Mouse (Mus musculus) neural tube, embryonic 12.5 days (tissue): ENCODE results near the gene Actr5. TPM values are rescaled to one million over a fixed set of nuclear protein-coding genes. Genes with fewer than 3 reads are reported as not detected.

ENCODE experiments used
- ATAC-seq: fragments of 200-750 bp; cut with Nextera tagmentation; 2 replicates; pipeline ENCODE4 v1.8.0; 2017; ENCODE audit warnings: low read depth, mild to moderate bottlenecking, moderate TSS enrichment, moderate library complexity; ENCODE audit not compliant: low FRiP score
- H3K27ac ChIP-seq: fragments of 300-500 bp; sonication (generic); 2 replicates; pipeline ENCODE4 v1.5.1; 2016
- H3K27me3 ChIP-seq: fragments of 300-500 bp; sonication (generic); replicated peaks from 2 replicates; pipeline ENCODE4 v1.6.1; 2016; ENCODE audit warnings: mild to moderate bottlenecking
- H3K36me3 ChIP-seq: fragments of 300-500 bp; sonication (generic); 2 replicates; pipeline ENCODE4 v1.6.1; 2016; ENCODE audit warnings: mild to moderate bottlenecking
- H3K4me1 ChIP-seq: fragments of 300-500 bp; sonication (generic); 2 replicates; pipeline ENCODE4 v1.6.1; 2016
- H3K4me2 ChIP-seq: fragments of 300-500 bp; sonication (generic); replicated peaks from 2 replicates; pipeline ENCODE4 v1.6.1; 2016; ENCODE audit warnings: mild to moderate bottlenecking
- H3K4me3 ChIP-seq: fragments of 300-500 bp; sonication (generic); 2 replicates; pipeline ENCODE4 v1.5.1; 2016
- H3K9ac ChIP-seq: fragments of 300-500 bp; sonication (generic); 2 replicates; pipeline ENCODE4 v1.6.1; 2016; ENCODE audit warnings: mild to moderate bottlenecking
- H3K9me3 ChIP-seq: fragments of 300-500 bp; sonication (generic); 2 replicates; pipeline ENCODE4 v1.6.1; 2016; ENCODE audit warnings: mild to moderate bottlenecking
- WGBS: fragments of 180-500 bp; shearing (Covaris S2); methylation state at CpG from one replicate; pipeline ENCODE4 v1.1.7; 2016; 5-methylcytosine and 5-hydroxymethylcytosine counted together
- polyA plus RNA-seq: library from polyadenylated mRNA; unstranded; fragments of >200 nt; fragmentation: Nextera tagmentation; extraction: Ambion mirVana; gene quantifications from 2 replicates; pipeline ENCODE4 v1.2.1, GENCODE M21; 2016

Actr5 gene
- polyA plus RNA-seq, 1 experiment from 2014 or later: 20.3 TPM

DNA sequence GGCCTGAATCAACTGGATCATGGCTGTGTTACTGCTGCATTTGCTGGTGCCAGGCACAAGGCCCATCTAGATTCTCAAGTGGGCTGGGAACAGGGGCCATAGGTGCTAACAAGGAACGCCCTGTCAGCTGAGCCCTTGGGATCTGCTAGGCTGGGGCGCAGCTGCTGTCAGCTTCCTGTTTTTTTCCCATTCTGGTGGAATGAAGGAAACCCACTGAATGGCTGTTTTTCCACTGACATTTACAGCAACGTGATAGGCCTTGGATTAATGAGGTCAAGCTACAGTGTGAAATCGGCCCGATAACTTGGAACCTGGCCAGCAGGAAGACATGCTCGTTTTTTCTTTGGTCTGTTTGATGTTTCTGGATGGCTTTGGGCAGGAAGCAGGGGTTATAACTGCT, 48.1 kb downstream of the Actr5 start:
- Histone ChIP-seq H3K36me3 (no peaks in the 10 kb centered on the region), H3K9me3 (no peaks in the 10 kb centered on the region), H3K27ac (no peak overlapping the region), H3K4me2 (no peak overlapping the region), H3K9ac (no peak overlapping the region), H3K4me3 (no peak overlapping the region), H3K4me1 (peaks cover 21% of the 10 kb centered on the region), H3K27me3 (peaks cover 20% of the 10 kb centered on the region)
- WGBS: 11% methylated on average over 6 of the region's 6 CpGs
- peak; percentile 39; the same call in 1 of the 2 replicates for ATAC-seq

DNA sequence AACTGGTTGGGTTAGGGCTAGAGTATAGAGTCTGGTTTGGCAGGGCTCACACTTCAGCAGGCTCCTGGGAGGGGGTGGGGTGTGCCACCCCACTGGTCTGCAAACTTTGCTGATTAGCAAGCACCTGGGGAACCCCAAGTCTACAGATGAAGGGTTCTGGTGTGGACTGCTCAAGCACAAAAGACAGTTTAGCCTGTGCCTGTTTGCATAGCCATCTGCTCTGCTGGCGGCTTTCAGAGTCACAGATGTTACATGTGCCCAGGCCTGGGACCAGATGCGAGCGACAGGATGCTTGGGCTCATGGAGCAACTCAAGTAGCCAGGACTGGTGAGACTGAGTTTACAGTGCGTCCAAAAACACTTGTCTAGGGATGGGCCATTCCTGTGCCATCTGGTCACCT, 48.8 kb downstream of the Actr5 start:
- WGBS: 57% methylated on average over 4 of the region's 4 CpGs
- peaks cover 14% of the 10 kb centered on the region for H3K27me3 ChIP-seq
- H3K27ac ChIP-seq: no peak overlapping the region
- no peaks in the 10 kb centered on the region for H3K9me3 ChIP-seq
- no peak overlapping the region for H3K4me2 ChIP-seq
- peaks cover 15% of the 10 kb centered on the region for H3K4me1 ChIP-seq
- peak; percentile 32; the same call in 1 of the 2 replicates for ATAC-seq
- no peak overlapping the region for H3K4me3 ChIP-seq
- H3K36me3 ChIP-seq: no peaks in the 10 kb centered on the region
- no peak overlapping the region for H3K9ac ChIP-seq

DNA sequence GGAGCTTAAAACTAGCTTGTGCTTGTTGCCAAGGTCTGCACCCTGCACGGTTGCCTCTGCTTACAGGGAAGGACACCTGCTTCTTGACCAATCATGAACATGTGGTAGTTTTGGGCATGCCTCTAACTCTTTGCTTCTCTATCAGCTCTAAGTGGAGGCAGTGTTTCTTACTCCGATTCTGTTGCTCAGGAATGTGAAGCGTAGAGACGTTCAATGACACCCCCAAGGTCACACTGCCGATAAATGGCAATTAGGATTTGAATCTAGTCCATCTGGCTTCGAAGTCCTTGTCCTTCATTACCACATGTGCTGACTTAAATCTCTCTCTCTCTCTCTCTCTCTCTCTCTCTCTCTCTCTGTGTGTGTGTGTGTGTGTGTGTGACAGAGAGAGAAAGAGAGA, 49.4 kb downstream of the Actr5 start:
- no peak for ATAC-seq
- H3K36me3 ChIP-seq: no peaks in the 10 kb centered on the region
- H3K9me3 ChIP-seq: no peaks in the 10 kb centered on the region
- H3K4me2 ChIP-seq: no peak overlapping the region
- H3K27ac ChIP-seq: no peak overlapping the region
- H3K4me3 ChIP-seq: no peak overlapping the region
- H3K4me1 ChIP-seq: peaks cover 13% of the 10 kb centered on the region
- 86% methylated on average over 6 of the region's 6 CpGs for WGBS
- no peak overlapping the region for H3K9ac ChIP-seq
- peaks cover 8% of the 10 kb centered on the region for H3K27me3 ChIP-seq

DNA sequence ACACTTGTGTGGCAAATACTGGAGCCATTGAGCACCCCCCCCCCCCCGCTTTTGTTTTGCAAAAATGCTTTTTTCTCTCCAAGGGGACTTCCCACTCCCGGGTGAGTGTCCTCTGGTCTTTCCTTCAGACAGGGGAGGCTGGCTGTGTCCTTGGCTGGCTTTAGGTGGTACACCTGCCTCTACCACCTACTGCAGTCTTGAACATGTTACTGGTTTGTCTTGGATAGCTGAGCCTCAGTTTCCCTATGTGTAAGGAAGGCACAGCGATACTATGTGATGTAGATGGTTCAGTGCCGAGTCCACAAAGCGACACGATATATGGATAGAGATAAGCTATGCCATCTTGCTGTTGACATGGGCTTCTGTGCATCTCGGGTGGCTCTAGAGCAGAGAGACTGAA, 50.1 kb downstream of the Actr5 start:
- Histone ChIP-seq H3K27me3 (peaks cover 2% of the 10 kb centered on the region; the same call in 1 of the 2 replicates), H3K4me1 (peaks cover 13% of the 10 kb centered on the region), H3K4me2 (no peak overlapping the region), H3K4me3 (no peak overlapping the region), H3K9ac (no peak overlapping the region), H3K9me3 (no peaks in the 10 kb centered on the region), H3K36me3 (no peaks in the 10 kb centered on the region), H3K27ac (no peak overlapping the region)
- no peak for ATAC-seq
- WGBS: 84% methylated on average over 7 of the region's 7 CpGs

DNA sequence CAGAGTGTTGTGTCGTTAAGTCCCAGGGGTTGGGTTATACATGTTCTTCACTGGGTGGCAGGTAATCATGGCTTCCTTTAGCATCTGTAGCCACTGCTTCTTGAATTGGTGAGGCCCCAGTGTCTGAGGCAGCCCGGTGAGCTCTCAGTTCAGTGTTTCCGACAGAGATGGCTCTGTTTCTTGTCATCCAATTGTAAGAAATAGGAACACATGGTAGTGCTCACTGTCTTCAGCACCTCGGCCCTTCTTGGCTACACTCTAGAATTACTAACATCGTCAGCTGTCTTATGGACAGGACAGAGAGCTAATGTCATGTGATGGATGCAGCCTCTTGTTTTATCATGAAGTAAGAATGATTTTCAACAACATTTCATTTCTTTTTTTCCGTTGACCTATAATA, 50.5 kb downstream of the Actr5 start:
- Histone ChIP-seq H3K4me1 (peaks cover 13% of the 10 kb centered on the region), H3K4me3 (no peak overlapping the region), H3K36me3 (no peaks in the 10 kb centered on the region), H3K9me3 (no peaks in the 10 kb centered on the region), H3K27me3 (no peaks in the 10 kb centered on the region; the same call in 1 of the 2 replicates), H3K4me2 (no peak overlapping the region), H3K27ac (no peak overlapping the region), H3K9ac (no peak overlapping the region)
- ATAC-seq: no peak
- 84% methylated on average over 6 of the region's 6 CpGs for WGBS

DNA sequence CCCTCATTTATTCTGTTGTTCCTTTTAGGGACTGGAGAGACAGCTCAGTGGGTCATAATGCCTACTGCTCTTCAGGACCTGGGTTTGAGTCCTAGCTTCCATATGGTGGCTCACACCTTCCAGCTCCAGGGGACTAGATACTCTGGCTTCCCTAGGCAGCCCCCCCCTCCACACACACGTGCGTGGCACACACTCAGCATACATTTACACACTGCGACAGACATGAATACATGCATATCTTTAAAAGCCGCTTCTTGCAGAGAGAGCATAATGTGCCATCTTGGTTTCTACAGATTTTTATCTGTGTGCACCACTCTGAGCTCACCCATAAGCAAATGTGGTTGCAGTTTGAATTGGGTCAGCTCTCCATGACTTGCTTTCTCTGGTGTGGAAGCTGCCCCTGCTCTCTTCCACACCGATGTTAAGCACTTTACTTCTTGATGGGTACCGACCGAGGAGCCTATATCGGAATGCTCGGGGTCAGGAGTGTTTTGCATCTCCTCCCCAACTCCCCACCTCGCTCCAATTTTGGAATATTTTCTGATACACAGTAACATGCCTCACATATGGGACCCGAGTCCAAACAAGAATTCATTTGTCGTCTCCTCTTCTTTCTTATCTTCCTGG, 51.3 kb downstream of the Actr5 start:
- ATAC-seq: no peak
- Histone ChIP-seq H3K4me1 (peaks cover 13% of the 10 kb centered on the region), H3K27ac (no peak overlapping the region), H3K36me3 (no peaks in the 10 kb centered on the region), H3K4me2 (no peak overlapping the region), H3K27me3 (no peaks in the 10 kb centered on the region), H3K9ac (no peak overlapping the region), H3K9me3 (no peaks in the 10 kb centered on the region), H3K4me3 (no peak overlapping the region)
- WGBS: 94% methylated on average over 12 of the region's 12 CpGs

DNA sequence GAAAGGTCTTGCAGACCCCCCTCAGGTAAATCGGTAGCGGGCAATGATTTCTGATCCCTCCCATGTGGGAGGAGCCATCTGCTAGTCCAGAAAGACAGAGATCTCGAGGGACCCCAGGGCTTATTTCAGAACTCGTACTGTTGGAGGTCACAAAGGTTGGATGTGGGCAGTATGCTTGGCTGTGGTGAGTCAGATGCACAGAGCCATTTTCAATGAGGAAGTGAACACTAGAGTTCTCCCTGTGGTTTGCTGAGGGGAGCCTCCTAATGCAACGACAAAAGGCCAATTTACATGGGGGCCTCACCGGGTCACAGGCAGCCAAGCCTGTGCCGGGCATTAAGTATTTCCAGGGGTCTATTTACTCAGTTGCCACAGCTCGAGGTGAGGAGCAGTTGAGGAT, 53.3 kb downstream of the Actr5 start:
- peaks cover 12% of the 10 kb centered on the region for H3K4me1 ChIP-seq
- no peaks in the 10 kb centered on the region for H3K36me3 ChIP-seq
- no peaks in the 10 kb centered on the region for H3K27me3 ChIP-seq
- H3K9me3 ChIP-seq: no peaks in the 10 kb centered on the region
- WGBS: 70% methylated on average over 8 of the region's 8 CpGs
- no peak overlapping the region for H3K4me2 ChIP-seq
- no peak for ATAC-seq
- no peak overlapping the region for H3K27ac ChIP-seq
- H3K4me3 ChIP-seq: no peak overlapping the region
- H3K9ac ChIP-seq: no peak overlapping the region

DNA sequence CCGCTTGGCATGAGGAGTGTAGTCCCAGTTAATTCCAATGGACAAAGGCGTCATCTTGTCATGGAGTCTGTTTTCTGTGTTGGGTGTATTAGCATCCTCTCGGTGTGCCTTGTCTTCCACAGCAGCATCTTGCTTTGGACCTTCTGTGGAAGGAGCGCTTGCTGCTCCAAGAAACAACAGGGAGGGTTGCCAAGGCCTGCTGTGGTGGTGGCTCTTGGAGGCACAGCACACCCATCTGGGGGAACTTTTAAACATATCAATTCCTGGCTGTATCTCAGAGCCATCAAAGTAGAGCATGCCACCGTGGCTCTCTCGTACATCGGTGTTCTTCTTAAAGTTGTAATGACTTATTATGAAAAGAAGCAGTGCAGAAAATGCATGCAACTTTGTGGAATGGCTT, 54.4 kb downstream of the Actr5 start:
- ATAC-seq: no peak
- no peaks in the 10 kb centered on the region for H3K27me3 ChIP-seq
- no peaks in the 10 kb centered on the region for H3K36me3 ChIP-seq
- H3K4me1 ChIP-seq: 0 out of 2 replicates have a peak, but pooled peaks cover 4% of the 10 kb centered on the region
- no peak overlapping the region for H3K4me2 ChIP-seq
- no peak overlapping the region for H3K4me3 ChIP-seq
- H3K27ac ChIP-seq: no peak overlapping the region
- 92% methylated on average over 7 of the region's 7 CpGs for WGBS
- H3K9ac ChIP-seq: no peak overlapping the region
- H3K9me3 ChIP-seq: no peaks in the 10 kb centered on the region

DNA sequence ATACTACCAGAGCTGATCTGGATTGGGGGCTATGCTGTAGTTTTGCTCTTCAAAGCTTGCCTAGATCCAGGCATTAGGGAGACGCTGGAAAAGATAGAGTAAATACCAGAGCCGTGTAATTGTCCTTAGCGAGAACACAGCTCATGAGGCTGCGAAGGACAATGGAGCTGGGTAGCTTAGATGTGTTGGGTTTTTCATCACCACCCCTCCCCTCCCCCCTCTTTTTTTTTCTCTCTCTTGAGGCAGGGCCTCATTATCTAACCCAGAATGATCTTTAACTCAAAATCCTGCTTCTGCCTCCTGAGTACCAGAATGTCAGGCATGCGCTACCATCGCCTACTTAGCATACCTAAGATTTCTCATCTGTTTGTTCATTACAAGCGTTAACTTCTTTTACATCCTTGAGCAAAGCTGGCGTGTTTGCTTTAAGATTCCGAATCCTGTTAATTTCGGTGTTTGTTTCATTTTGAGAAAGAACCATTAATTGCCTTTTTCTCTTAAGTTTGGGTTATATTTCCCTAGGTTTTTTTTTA, 55.7 kb downstream of the Actr5 start:
- Histone ChIP-seq H3K9ac (no peak overlapping the region), H3K36me3 (no peaks in the 10 kb centered on the region), H3K27ac (no peak overlapping the region), H3K4me3 (no peak overlapping the region), H3K4me2 (no peak overlapping the region), H3K27me3 (no peaks in the 10 kb centered on the region), H3K4me1 (0 out of 2 replicates have a peak, but pooled peaks cover 4% of the 10 kb centered on the region), H3K9me3 (no peaks in the 10 kb centered on the region)
- no peak for ATAC-seq
- 65% methylated on average over 10 of the region's 10 CpGs for WGBS

DNA sequence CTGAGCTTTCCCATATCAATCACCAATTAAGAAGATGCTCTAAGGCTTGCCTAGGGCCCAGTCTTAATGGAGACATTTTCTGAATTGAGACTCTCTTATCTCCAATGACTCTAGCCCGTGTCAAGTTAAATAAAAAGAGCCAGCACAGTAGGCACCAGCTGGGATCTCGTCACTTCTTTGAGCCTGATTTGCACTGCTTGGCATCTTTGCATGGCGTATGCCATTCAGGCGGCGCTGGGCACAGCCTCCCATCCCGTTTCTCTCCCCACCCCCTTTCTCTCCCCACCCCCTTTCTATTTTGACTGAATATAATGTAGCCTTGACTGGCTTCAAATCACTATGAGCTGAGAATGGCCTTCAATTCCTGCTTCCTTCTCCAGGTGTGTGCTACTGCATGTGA, 57.0 kb downstream of the Actr5 start:
- 0 out of 2 replicates have a peak, but pooled peaks cover 4% of the 10 kb centered on the region for H3K4me1 ChIP-seq
- H3K36me3 ChIP-seq: no peaks in the 10 kb centered on the region
- H3K4me2 ChIP-seq: no peak overlapping the region
- H3K4me3 ChIP-seq: no peak overlapping the region
- H3K27ac ChIP-seq: no peak overlapping the region
- 67% methylated on average over 6 of the region's 6 CpGs for WGBS
- no peaks in the 10 kb centered on the region for H3K9me3 ChIP-seq
- no peaks in the 10 kb centered on the region for H3K27me3 ChIP-seq
- H3K9ac ChIP-seq: no peak overlapping the region
- no peak for ATAC-seq

DNA sequence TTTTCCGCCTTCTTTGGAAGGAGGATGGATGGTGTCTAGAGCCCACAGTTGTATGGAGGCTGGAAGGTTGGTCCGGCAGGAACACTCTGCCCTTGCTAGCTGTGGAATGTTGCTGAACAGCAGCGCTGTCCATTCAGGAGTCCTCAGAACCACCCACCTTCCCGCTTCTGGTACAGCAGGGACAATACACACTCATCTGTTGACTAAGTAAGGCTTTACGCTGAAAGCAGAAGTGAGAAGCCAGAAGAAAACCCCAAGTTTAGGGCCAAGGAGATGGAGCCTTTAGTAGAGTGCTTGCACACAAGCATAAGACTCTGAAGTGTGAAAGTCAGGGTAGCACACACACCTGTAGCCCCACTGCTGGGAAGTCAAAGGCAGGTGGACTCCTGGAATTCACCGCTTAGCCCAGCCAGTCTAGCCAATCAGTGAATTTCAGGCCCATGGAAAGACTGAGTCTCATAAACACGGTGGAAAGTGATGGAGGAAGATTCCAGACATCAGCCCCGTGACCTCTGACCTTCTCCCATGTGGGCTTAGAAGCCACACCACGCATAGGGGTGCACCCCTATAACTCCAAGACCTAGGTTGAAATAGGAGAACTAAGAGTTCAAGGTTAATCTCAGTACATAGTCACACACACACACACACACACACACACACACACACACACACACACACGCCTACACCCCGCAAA, 57.8 kb downstream of the Actr5 start:
- H3K4me3 ChIP-seq: no peak overlapping the region
- H3K9me3 ChIP-seq: no peaks in the 10 kb centered on the region
- no peaks in the 10 kb centered on the region for H3K27me3 ChIP-seq
- H3K4me2 ChIP-seq: no peak overlapping the region
- ATAC-seq: no peak
- H3K27ac ChIP-seq: no peak overlapping the region
- no peaks in the 10 kb centered on the region for H3K36me3 ChIP-seq
- WGBS: 66% methylated on average over 11 of the region's 11 CpGs
- 0 out of 2 replicates have a peak, but pooled peaks cover 4% of the 10 kb centered on the region for H3K4me1 ChIP-seq
- no peak overlapping the region for H3K9ac ChIP-seq

DNA sequence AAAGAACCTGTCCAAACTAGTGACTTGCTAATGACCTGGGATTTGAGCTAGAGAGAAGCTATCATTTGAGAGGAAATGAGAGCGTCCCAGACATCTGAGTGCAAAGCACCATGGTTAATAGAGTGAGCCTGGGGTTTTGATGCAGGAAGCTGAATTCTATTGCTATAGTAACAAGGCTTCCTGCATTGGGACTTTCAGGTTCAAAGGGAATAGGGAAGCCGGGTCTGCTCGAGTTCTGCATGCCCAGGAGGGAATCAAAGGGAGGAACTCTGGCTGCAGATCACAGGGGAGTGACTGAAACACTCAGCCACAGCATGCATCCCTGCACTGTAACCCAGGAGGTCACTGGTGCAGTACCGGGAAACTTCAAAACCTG, 58.3 kb downstream of the Actr5 start:
- 22% methylated on average over 4 of the region's 4 CpGs for WGBS
- Histone ChIP-seq H3K27ac (no peak overlapping the region), H3K4me3 (no peak overlapping the region), H3K4me1 (0 out of 2 replicates have a peak, but pooled peaks cover 4% of the 10 kb centered on the region), H3K9ac (no peak overlapping the region), H3K9me3 (no peaks in the 10 kb centered on the region), H3K27me3 (no peaks in the 10 kb centered on the region), H3K36me3 (no peaks in the 10 kb centered on the region), H3K4me2 (no peak overlapping the region)
- ATAC-seq: no peak
